Mouse (Mus musculus) intestine, postnatal 0 days (tissue): ENCODE measurements around the gene Eif1b. TPM values are rescaled to one million over a fixed set of nuclear protein-coding genes. Genes with fewer than 3 reads are reported as not detected.

Experiments used
- ATAC-seq: fragments of 200-750 bp; cut with Nextera tagmentation; 2 replicates; pipeline ENCODE4 v1.8.0; 2017; ENCODE audit warnings: mild to moderate bottlenecking, moderate TSS enrichment, moderate library complexity
- H3K27ac ChIP-seq: fragments of 300-500 bp; sonication (generic); 2 replicates; pipeline ENCODE4 v1.5.1; 2014; ENCODE audit warnings: mild to moderate bottlenecking, low read depth, low read length, moderate library complexity
- H3K27me3 ChIP-seq: fragments of 300-500 bp; sonication (generic); replicated peaks from 2 replicates; pipeline ENCODE4 v1.6.1; 2014; ENCODE audit warnings: low read length, mixed read lengths; ENCODE audit not compliant: control insufficient read depth, insufficient read depth
- H3K36me3 ChIP-seq: fragments of 300-500 bp; sonication (generic); 2 replicates; pipeline ENCODE4 v1.6.1; 2014; ENCODE audit warnings: mild to moderate bottlenecking, moderate library complexity; ENCODE audit not compliant: control insufficient read depth, insufficient read depth
- H3K4me1 ChIP-seq: fragments of 300-500 bp; sonication (generic); replicated peaks from 2 replicates; pipeline ENCODE4 v1.6.1; 2014; ENCODE audit warnings: antibody characterized with exemption, low read length, mixed read lengths; ENCODE audit not compliant: control insufficient read depth, insufficient read depth
- H3K4me2 ChIP-seq: fragments of 300-500 bp; sonication (generic); replicated peaks from 2 replicates; pipeline ENCODE4 v1.6.1; 2014; ENCODE audit warnings: low read depth, mild to moderate bottlenecking, moderate library complexity
- H3K4me3 ChIP-seq: fragments of 300-500 bp; sonication (generic); 2 replicates; pipeline ENCODE4 v1.5.1; 2014; ENCODE audit warnings: low read depth, low read length
- H3K9ac ChIP-seq: fragments of 300-500 bp; sonication (generic); 2 replicates; pipeline ENCODE4 v1.6.1; 2014; ENCODE audit warnings: mild to moderate bottlenecking, low read depth, low read length
- H3K9me3 ChIP-seq: fragments of 300-500 bp; sonication (generic); 2 replicates; pipeline ENCODE4 v1.6.1; 2016; ENCODE audit warnings: mixed run types; ENCODE audit not compliant: control insufficient read depth
- CTCF ChIP-seq: sonication (generic); IDR thresholded peaks from 2 replicates; pipeline ENCODE4 v1.5.1; 2016; ENCODE audit warnings: low read depth, mild to moderate bottlenecking, control low read depth, antibody characterized with exemption, moderate library complexity
- WGBS: fragments of 180-500 bp; shearing (Covaris S2); extraction: QIAGEN DNeasy Blood & Tissue Kit; methylation state at CpG from one replicate; pipeline ENCODE4 v1.1.7; 2014; 5-methylcytosine and 5-hydroxymethylcytosine counted together
- polyA plus RNA-seq: library from polyadenylated mRNA; unstranded; fragments of >200 nt; fragmentation: Nextera tagmentation; extraction: Ambion mirVana; gene quantifications from 2 replicates; pipeline ENCODE4 v1.2.1, GENCODE M21; 2015

Gene Eif1b
- polyA plus RNA-seq, 1 experiment from 2014 or later, result 115 TPM

DNA sequence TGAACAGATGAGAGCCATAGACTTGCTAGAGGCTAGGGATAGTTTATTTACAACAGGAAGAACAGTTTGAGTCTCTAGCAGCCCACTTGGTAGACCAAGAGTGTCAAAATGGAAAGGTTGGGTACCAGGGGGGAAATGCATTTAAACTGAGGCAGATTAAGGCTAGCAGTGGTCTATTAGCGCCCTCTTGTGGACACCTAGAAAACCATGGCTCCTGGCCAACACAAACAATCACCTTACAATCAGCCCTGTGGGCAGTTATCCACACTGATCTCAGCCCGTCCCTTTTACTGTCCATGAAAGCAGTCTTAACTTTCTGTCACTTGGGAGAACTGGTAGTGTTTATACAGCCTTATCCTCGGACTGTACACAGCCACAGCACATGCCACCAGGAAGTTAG lies 4.7 kb downstream of the Eif1b start:
- H3K4me2 ChIP-seq, result no peak overlapping the region
- H3K27me3 ChIP-seq, result no peaks in the 10 kb centered on the region
- ATAC-seq, result peak; percentile 39; the same call in 1 of the 2 replicates
- no peak overlapping the region for H3K4me3 ChIP-seq
- H3K27ac ChIP-seq, result no peak overlapping the region
- no peak overlapping the region for H3K9ac ChIP-seq
- WGBS, result 7% methylated on average over 3 of the region's 3 CpGs
- H3K4me1 ChIP-seq, result 0 out of 2 replicates have a peak, but pooled peaks cover 4% of the 10 kb centered on the region
- no peaks in the 10 kb centered on the region for H3K9me3 ChIP-seq
- H3K36me3 ChIP-seq, result peaks cover 25% of the 10 kb centered on the region
- TF ChIP-seq CTCF, result peak; percentile 97

DNA sequence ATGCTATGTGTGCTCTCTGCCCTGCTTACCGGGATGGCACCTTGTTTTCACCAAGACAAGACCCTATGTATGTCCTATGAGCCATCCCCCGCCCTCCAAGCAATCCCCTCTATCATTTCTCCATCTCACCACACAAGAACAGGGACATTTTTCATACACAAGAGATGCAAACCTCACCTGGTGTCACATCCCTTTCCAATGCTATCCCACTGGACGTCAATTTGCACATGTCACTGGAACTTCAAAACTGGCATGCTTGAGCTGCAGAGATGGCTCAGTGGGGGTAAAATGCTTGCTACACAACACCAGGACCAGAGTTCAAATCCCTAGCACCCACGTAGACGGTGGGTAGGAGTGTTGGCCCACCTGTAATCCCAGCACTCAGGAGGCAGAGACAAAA lies 6.0 kb downstream of the Eif1b start:
- no peak overlapping the region for H3K9ac ChIP-seq
- H3K4me2 ChIP-seq, result no peak overlapping the region
- WGBS, result 82% methylated on average over 5 of the region's 5 CpGs
- H3K4me1 ChIP-seq, result no peaks in the 10 kb centered on the region
- no peaks in the 10 kb centered on the region for H3K27me3 ChIP-seq
- H3K9me3 ChIP-seq, result no peaks in the 10 kb centered on the region
- no peak overlapping the region for H3K4me3 ChIP-seq
- TF ChIP-seq CTCF, result no peak
- peaks cover 25% of the 10 kb centered on the region for H3K36me3 ChIP-seq
- no peak overlapping the region for H3K27ac ChIP-seq
- no peak for ATAC-seq

GRCm38 (mm10) chr9:120501191-120501902 lies 9.3 kb downstream of the Eif1b start:
- no peaks in the 10 kb centered on the region for H3K9me3 ChIP-seq
- no peak for ATAC-seq

GRCm38 (mm10) chr9:120502013-120502412 lies 10.0 kb downstream of the Eif1b start:
- Histone ChIP-seq H3K4me2 (no peak overlapping the region), H3K36me3 (no peaks in the 10 kb centered on the region; the same call in 1 of the 2 replicates), H3K27me3 (no peaks in the 10 kb centered on the region), H3K4me3 (no peak overlapping the region), H3K9ac (no peak overlapping the region), H3K4me1 (no peaks in the 10 kb centered on the region), H3K9me3 (0 out of 2 replicates have a peak, but pooled peaks cover 5% of the 10 kb centered on the region), H3K27ac (no peak overlapping the region)
- TF ChIP-seq CTCF, result peak; percentile 92
- ATAC-seq, result 0 out of 2 replicates have a peak, but pooled peaks have one; percentile 31
- 7% methylated on average over 8 of the region's 8 CpGs for WGBS

More at GRCm38 (mm10) chr9:120501191-120501902, 9.3 kb downstream of the Eif1b start:
- H3K36me3 ChIP-seq, result no peaks in the 10 kb centered on the region; the same call in 1 of the 2 replicates
- H3K27ac ChIP-seq, result no peak overlapping the region
- no peaks in the 10 kb centered on the region for H3K4me1 ChIP-seq
- peak; percentile 68 for TF ChIP-seq CTCF
- WGBS, result 31% methylated on average over 10 of the region's 10 CpGs
- no peak overlapping the region for H3K4me2 ChIP-seq
- no peak overlapping the region for H3K9ac ChIP-seq
- H3K27me3 ChIP-seq, result no peaks in the 10 kb centered on the region
- no peak overlapping the region for H3K4me3 ChIP-seq

DNA sequence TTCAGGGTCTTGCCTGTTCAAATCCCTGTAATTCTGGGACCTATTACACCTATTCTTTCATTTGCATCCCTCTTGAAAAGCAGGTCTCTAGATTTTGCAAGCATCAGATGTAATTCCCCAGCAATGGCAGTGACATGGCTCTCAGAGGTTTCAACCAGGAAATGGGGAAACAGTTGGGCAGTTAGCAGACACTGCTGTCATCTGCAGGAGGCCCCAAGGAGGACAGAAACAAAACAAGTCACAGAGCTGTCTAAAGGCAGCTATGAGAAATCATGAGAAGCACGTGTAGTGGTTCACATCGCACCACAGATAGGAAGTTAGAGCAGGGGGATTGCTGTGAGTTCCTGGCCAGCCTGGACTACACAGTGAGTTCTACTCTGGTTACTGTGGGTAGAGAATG lies 12.4 kb downstream of the Eif1b start:
- no peaks in the 10 kb centered on the region for H3K36me3 ChIP-seq
- no peak overlapping the region for H3K27ac ChIP-seq
- H3K27me3 ChIP-seq, result no peaks in the 10 kb centered on the region
- H3K4me3 ChIP-seq, result no peak overlapping the region
- 0 out of 2 replicates have a peak, but pooled peaks cover 7% of the 10 kb centered on the region for H3K9me3 ChIP-seq
- no peak overlapping the region for H3K9ac ChIP-seq
- ATAC-seq, result no peak
- 78% methylated on average over 2 of the region's 2 CpGs for WGBS
- H3K4me1 ChIP-seq, result no peaks in the 10 kb centered on the region
- H3K4me2 ChIP-seq, result no peak overlapping the region
- no peak for TF ChIP-seq CTCF

GRCm38 (mm10) chr9:120511781-120512180 lies 19.7 kb downstream of the Eif1b start:
- H3K4me1 ChIP-seq, result no peaks in the 10 kb centered on the region
- H3K4me3 ChIP-seq, result no peak overlapping the region
- H3K27ac ChIP-seq, result no peak overlapping the region
- WGBS, result 81% methylated on average over 3 of the region's 3 CpGs
- no peak for ATAC-seq
- peak; percentile 73 for TF ChIP-seq CTCF
- no peak overlapping the region for H3K4me2 ChIP-seq
- H3K36me3 ChIP-seq, result no peaks in the 10 kb centered on the region
- 0 out of 2 replicates have a peak, but pooled peaks cover 4% of the 10 kb centered on the region for H3K9me3 ChIP-seq
- H3K9ac ChIP-seq, result no peak overlapping the region
- no peaks in the 10 kb centered on the region for H3K27me3 ChIP-seq
